Mouse (Mus musculus): ENCODE measurements at regions not wholly inside any gene's neighbourhood (a gene's known extent, or its start where the extent isn't known, plus 50 kb on each side); places are given as distances from the start of the nearest gene placed in this dataset.

DNA sequence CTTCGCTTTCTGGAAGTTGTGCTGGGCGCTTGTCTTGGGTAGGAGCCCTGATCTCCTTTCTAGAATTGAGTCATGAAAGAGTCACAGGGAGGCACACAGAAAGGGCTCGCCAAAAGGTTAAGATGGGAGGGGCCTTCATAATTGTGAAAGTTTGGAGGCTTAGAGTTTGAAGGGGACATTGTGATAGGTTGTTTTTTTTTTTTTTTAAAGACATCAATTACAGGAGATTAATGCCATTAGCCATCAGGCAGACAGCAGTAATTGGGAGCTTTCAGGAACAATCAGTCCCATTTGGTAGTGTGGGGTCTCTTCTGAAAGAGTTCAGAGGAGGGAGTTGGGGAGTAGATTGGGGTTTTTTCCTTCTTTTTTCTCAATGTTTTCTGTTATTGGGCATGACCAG is 294.4 kb downstream of the Matn1 start:
- H3K4me1 ChIP-seq, result peaks cover 25% of the 10 kb centered on the region
- H3K36me3 ChIP-seq (replicated peaks), result no peaks in the 10 kb centered on the region
- DNase-seq (ENCODE audit: low spot score), result no peak
- WGBS, result 59% methylated on average over 3 of the region's 3 CpGs
- no peak overlapping the region for H3K4me3 ChIP-seq
- peak overlapping the region; percentile 27 for H3K27ac ChIP-seq (replicated peaks)
- H3K27me3 ChIP-seq (replicated peaks; ENCODE audit: low read depth, poor library complexity, severe bottlenecking), result no peaks in the 10 kb centered on the region
- H3K9me3 ChIP-seq, result no peaks in the 10 kb centered on the region

DNA sequence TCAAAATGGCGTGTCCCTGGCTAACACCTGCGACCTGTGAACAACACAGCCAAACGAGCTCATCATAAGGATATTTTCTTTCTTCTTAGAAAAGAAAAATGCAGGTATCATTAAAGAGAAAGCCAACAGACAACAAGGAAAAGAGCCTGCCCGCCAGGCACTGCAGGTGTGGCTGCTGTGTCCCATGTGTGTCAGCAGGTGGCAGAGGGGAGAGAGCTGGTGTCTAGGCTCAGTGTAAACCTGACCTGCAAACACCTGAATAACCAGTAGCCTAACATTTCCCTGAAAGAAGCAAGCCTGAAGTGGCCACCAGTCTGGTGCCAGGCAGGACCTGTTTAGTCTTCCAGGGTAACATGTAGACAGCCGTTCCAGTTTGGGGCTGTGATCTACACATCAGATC is 294.9 kb downstream of the Matn1 start:
- Histone ChIP-seq H3K27me3 (replicated peaks; ENCODE audit: low read depth, poor library complexity, severe bottlenecking) (no peaks in the 10 kb centered on the region), H3K4me1 (peaks cover 31% of the 10 kb centered on the region), H3K27ac (replicated peaks) (no peak overlapping the region), H3K9me3 (no peaks in the 10 kb centered on the region), H3K4me3 (no peak overlapping the region), H3K36me3 (replicated peaks) (no peaks in the 10 kb centered on the region)
- DNase-seq (ENCODE audit: low spot score), result no peak
- WGBS, result 77% methylated on average over 5 of the region's 5 CpGs

GRCm38 (mm10) chr4:131240457-131240856 is 296.3 kb downstream of the Matn1 start:
- Histone ChIP-seq H3K27me3 (replicated peaks; ENCODE audit: low read depth, poor library complexity, severe bottlenecking) (0 out of 2 replicates have a peak, but pooled peaks cover 5% of the 10 kb centered on the region), H3K4me1 (peaks cover 32% of the 10 kb centered on the region), H3K27ac (replicated peaks) (no peak overlapping the region), H3K4me3 (no peak overlapping the region), H3K36me3 (replicated peaks) (no peaks in the 10 kb centered on the region), H3K9me3 (no peaks in the 10 kb centered on the region)
- no peak for DNase-seq (ENCODE audit: low spot score)
- 82% methylated on average over 4 of the region's 4 CpGs for WGBS

GRCm38 (mm10) chr4:131242250-131242649 is 298.1 kb downstream of the Matn1 start:
- Histone ChIP-seq H3K9me3 (no peaks in the 10 kb centered on the region), H3K27ac (replicated peaks) (no peak overlapping the region), H3K4me3 (no peak overlapping the region), H3K36me3 (replicated peaks) (no peaks in the 10 kb centered on the region), H3K4me1 (peaks cover 28% of the 10 kb centered on the region), H3K27me3 (replicated peaks; ENCODE audit: low read depth, poor library complexity, severe bottlenecking) (0 out of 2 replicates have a peak, but pooled peaks cover 18% of the 10 kb centered on the region)
- DNase-seq (ENCODE audit: low spot score), result no peak
- 64% methylated on average over 4 of the region's 4 CpGs for WGBS

DNA sequence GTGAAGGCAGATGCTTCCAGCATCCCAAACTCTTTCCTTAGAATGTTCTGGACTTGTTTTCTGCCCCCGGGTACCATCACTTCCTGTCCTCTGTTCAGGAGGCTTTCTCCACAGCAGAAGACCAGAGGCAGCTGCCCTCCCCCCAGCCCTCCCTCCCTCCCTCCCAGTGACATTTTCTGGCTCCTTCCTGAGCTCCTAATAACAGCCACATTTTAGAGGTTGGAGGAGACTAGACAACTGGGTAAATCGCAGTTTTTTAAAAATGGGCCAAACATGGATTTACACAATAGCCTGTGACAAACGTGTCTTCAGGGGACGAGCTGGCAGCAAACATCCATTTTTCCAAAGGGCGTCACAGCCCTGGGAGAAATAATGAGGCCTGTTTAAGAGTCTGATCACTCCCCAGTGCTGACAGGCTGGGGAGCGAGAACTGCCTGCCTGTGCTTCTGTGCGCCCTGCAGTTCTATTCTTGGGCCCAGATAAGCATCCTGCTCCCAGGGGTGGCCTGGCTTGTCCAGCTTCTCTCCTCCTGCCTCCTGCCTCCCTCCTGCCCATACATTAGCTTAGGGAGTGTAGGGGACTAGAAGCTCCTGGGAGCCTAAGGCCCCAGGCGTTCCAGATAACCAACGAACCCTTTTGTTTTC is 299.7 kb downstream of the Matn1 start:
- Histone ChIP-seq H3K4me1 (peaks cover 18% of the 10 kb centered on the region), H3K27ac (replicated peaks) (peak overlapping the region; percentile 70)
- DNase-seq (ENCODE audit: low spot score), result no peak

GRCm38 (mm10) chr4:131252602-131253442 is 308.6 kb downstream of the Matn1 start:
- peak overlapping the region; percentile 57 for H3K27ac ChIP-seq (replicated peaks)
- H3K4me3 ChIP-seq, result peak overlapping the region; percentile 49
- no peaks in the 10 kb centered on the region for H3K9me3 ChIP-seq
- H3K4me1 ChIP-seq, result peaks cover 26% of the 10 kb centered on the region
- peaks cover 29% of the 10 kb centered on the region for H3K27me3 ChIP-seq (replicated peaks; ENCODE audit: low read depth, poor library complexity, severe bottlenecking)
- WGBS, result 22% methylated on average over 30 of the region's 30 CpGs
- H3K36me3 ChIP-seq (replicated peaks), result no peaks in the 10 kb centered on the region
- DNase-seq (ENCODE audit: low spot score), result peak; percentile 83

More for the DNA sequence above, 299.7 kb downstream of the Matn1 start:
- Histone ChIP-seq H3K36me3 (replicated peaks) (no peaks in the 10 kb centered on the region), H3K27me3 (replicated peaks; ENCODE audit: low read depth, poor library complexity, severe bottlenecking) (0 out of 2 replicates have a peak, but pooled peaks cover 18% of the 10 kb centered on the region), H3K9me3 (no peaks in the 10 kb centered on the region), H3K4me3 (no peak overlapping the region)
- WGBS, result 29% methylated on average over 9 of the region's 9 CpGs

DNA sequence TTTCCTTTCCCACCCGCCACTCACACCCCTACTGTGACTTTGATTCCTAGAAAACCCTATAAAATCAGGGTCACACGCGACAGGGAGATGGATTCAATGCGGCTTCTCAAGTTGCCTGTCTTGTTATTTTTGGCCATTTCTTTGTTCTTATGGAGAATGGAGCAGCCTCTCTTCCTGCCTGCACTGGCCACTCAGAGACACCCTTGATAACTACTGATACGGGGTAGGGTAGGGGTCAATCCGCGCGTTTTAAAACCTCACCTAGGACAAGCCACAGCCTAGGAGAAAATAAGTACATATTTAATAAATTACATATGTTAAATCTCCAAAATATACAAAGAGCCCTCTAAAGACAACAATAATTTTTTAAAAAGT is 309.2 kb downstream of the Matn1 start:
- Histone ChIP-seq H3K36me3 (replicated peaks) (no peaks in the 10 kb centered on the region), H3K27ac (replicated peaks) (peak overlapping the region; percentile 57), H3K4me1 (peaks cover 26% of the 10 kb centered on the region), H3K9me3 (no peaks in the 10 kb centered on the region), H3K27me3 (replicated peaks; ENCODE audit: low read depth, poor library complexity, severe bottlenecking) (peaks cover 29% of the 10 kb centered on the region), H3K4me3 (peak overlapping the region; percentile 49)
- 6% methylated on average over 8 of the region's 8 CpGs for WGBS
- no peak for DNase-seq (ENCODE audit: low spot score)

DNA sequence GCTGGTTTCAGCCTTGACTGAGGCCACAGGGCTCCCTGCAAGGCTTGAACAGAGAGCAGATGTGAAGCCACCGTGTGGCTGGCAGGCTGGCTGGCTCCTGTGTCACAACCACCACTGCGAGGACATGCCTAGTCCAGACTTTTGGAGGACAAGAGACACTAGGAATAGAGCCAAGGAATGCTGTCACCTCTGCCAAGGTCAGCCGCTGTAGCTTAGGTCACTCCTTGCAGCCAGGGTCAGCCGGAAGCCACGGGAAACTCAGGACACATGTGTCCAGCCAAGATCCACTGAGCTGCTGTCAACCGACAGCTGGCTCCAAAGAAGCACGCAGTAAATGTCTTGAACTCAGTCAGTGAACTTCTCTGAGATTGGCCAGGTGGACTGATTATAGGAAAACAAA is 310.1 kb downstream of the Matn1 start:
- DNase-seq (ENCODE audit: low spot score), result no peak
- WGBS, result 60% methylated on average over 7 of the region's 7 CpGs
- Histone ChIP-seq H3K27ac (replicated peaks) (no peak overlapping the region), H3K9me3 (no peaks in the 10 kb centered on the region), H3K4me3 (no peak overlapping the region), H3K27me3 (replicated peaks; ENCODE audit: low read depth, poor library complexity, severe bottlenecking) (peaks cover 29% of the 10 kb centered on the region), H3K36me3 (replicated peaks) (no peaks in the 10 kb centered on the region), H3K4me1 (peaks cover 26% of the 10 kb centered on the region)

- H3K9me3 ChIP-seq, result no peaks in the 10 kb centered on the region
- no peak overlapping the region for H3K27ac ChIP-seq (replicated peaks)
- H3K36me3 ChIP-seq (replicated peaks), result no peaks in the 10 kb centered on the region
- peaks cover 29% of the 10 kb centered on the region for H3K27me3 ChIP-seq (replicated peaks; ENCODE audit: low read depth, poor library complexity, severe bottlenecking)
- 41% methylated on average over 6 of the region's 6 CpGs for WGBS
- no peak overlapping the region for H3K4me3 ChIP-seq
- H3K4me1 ChIP-seq, result peaks cover 26% of the 10 kb centered on the region
- DNase-seq (ENCODE audit: low spot score), result peak; percentile 55
Measured at GRCm38 (mm10) chr4:131254691-131255090, 310.5 kb downstream of the Matn1 start.

DNA sequence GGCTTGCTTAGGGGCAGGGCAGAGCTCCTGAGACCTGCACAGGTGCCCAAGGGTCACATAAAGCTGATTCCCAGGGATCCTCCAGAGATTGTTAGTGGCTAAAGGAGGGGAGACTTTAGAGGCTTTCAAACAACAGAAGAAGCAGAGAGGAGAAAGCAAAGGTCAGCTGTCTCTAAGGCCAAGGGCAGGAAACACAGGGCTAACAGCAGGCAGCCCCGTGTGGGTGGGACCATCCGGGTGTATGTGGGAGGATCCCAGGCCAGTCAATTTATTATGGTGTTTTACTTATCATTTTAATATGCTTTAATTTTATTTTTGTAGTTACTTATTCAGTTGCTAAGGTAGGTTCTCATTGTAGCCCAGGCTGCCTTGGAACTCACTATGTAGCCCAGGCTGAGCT is 317.1 kb downstream of the Matn1 start:
- Histone ChIP-seq H3K4me3 (no peak overlapping the region), H3K27me3 (replicated peaks; ENCODE audit: low read depth, poor library complexity, severe bottlenecking) (peaks cover 18% of the 10 kb centered on the region), H3K9me3 (no peaks in the 10 kb centered on the region), H3K4me1 (peaks cover 11% of the 10 kb centered on the region; the same call in 1 of the 2 replicates), H3K27ac (replicated peaks) (no peak overlapping the region), H3K36me3 (replicated peaks) (no peaks in the 10 kb centered on the region)
- 65% methylated on average over 2 of the region's 2 CpGs for WGBS
- no peak for DNase-seq (ENCODE audit: low spot score)

DNA sequence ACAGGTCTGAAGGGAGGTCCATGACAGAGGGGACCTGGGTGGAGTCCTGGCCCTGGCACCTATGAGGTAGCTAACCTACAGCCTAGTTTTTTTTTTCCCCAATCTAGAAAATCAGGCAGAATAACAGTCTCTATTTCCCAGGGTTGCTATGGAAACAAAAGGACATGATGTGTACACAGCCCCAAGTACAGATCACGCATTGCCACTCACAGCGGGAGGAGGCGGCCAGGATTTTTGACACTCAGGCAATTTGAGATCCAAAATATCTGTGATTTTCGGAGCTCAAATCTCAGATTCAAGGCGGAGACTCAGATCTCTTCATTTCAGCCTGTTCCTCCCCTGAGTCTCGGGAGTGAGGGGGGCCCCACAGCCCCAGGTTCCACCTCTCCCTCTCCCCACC is 318.7 kb downstream of the Matn1 start:
- H3K36me3 ChIP-seq (replicated peaks), result no peaks in the 10 kb centered on the region
- WGBS, result 77% methylated on average over 6 of the region's 6 CpGs
- H3K27ac ChIP-seq (replicated peaks), result no peak overlapping the region
- H3K4me1 ChIP-seq, result peaks cover 16% of the 10 kb centered on the region
- peaks cover 27% of the 10 kb centered on the region for H3K27me3 ChIP-seq (replicated peaks; ENCODE audit: low read depth, poor library complexity, severe bottlenecking)
- no peak overlapping the region for H3K4me3 ChIP-seq
- H3K9me3 ChIP-seq, result no peaks in the 10 kb centered on the region
- no peak for DNase-seq (ENCODE audit: low spot score)

GRCm38 (mm10) chr4:131266764-131267163 is 322.6 kb downstream of the Matn1 start:
- Histone ChIP-seq H3K27me3 (replicated peaks; ENCODE audit: low read depth, poor library complexity, severe bottlenecking) (peaks cover 45% of the 10 kb centered on the region), H3K9me3 (no peaks in the 10 kb centered on the region), H3K36me3 (replicated peaks) (no peaks in the 10 kb centered on the region), H3K4me1 (peaks cover 14% of the 10 kb centered on the region), H3K4me3 (no peak overlapping the region), H3K27ac (replicated peaks) (no peak overlapping the region)
- 6% methylated on average over 9 of the region's 9 CpGs for WGBS
- no peak for DNase-seq (ENCODE audit: low spot score)

DNA sequence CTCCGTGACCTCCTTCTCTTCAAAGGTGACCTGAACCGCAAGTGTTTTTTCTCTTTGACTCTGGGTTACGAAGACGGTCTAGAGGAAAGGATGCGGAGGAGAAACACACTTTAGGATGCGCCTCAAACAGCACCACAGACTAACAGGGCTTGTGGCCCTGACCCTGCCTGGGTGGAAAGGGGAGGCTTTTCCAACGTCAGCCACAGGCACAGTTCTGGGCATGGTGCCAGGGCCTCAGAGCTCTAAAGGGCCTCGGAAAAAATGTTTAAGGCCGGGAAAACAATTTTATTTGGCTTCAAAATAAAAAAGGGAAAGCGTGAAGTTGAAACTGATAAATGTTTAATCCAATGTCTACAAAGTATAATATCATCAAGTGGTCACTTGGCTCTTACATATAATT is 323.6 kb downstream of the Matn1 start:
- H3K9me3 ChIP-seq, result no peaks in the 10 kb centered on the region
- no peaks in the 10 kb centered on the region for H3K36me3 ChIP-seq (replicated peaks)
- 72% methylated on average over 10 of the region's 10 CpGs for WGBS
- peaks cover 14% of the 10 kb centered on the region for H3K4me1 ChIP-seq
- DNase-seq (ENCODE audit: low spot score), result no peak
- H3K27ac ChIP-seq (replicated peaks), result no peak overlapping the region
- H3K27me3 ChIP-seq (replicated peaks; ENCODE audit: low read depth, poor library complexity, severe bottlenecking), result peaks cover 51% of the 10 kb centered on the region
- H3K4me3 ChIP-seq, result no peak overlapping the region
